Mouse (Mus musculus): ENCODE measurements around the gene Ercc4. TPM values are rescaled to one million over a fixed set of nuclear protein-coding genes. Genes with fewer than 3 reads are reported as not detected.

Ercc4 gene
- total and polyA plus RNA-seq, 2 experiments from 2014 or later, result 12.7 to 14.1 TPM

- no peak for TF ChIP-seq CTCF (IDR thresholded peaks at IDR 0.05; ENCODE audit: low read depth)
- DNase-seq (ENCODE audit: low spot score) (no peak), ATAC-seq (no peak)
- Histone ChIP-seq H3K4me2 (ENCODE audit: low read depth, low read length) (no peak overlapping the region), H3K9me3 (ENCODE audit: low read length) (no peaks in the 10 kb centered on the region), H3K27me3 (ENCODE audit: insufficient read depth, low read length) (no peaks in the 10 kb centered on the region), H3K4me3 (ENCODE audit: low read length) (no peak overlapping the region), H3K4me1 (ENCODE audit: insufficient read depth, low read length) (no peaks in the 10 kb centered on the region), H3K36me3 (ENCODE audit: insufficient read depth, low read length) (peaks cover 23% of the 10 kb centered on the region), H3K9ac (replicated peaks; ENCODE audit: low read length) (no peak overlapping the region), H3K27ac (no peak overlapping the region)
- WGBS, result 88% methylated on average over 4 of the region's 4 CpGs
Measured at GRCm38 (mm10) chr16:13146231-13146630, 36.7 kb downstream of the Ercc4 start.

DNA sequence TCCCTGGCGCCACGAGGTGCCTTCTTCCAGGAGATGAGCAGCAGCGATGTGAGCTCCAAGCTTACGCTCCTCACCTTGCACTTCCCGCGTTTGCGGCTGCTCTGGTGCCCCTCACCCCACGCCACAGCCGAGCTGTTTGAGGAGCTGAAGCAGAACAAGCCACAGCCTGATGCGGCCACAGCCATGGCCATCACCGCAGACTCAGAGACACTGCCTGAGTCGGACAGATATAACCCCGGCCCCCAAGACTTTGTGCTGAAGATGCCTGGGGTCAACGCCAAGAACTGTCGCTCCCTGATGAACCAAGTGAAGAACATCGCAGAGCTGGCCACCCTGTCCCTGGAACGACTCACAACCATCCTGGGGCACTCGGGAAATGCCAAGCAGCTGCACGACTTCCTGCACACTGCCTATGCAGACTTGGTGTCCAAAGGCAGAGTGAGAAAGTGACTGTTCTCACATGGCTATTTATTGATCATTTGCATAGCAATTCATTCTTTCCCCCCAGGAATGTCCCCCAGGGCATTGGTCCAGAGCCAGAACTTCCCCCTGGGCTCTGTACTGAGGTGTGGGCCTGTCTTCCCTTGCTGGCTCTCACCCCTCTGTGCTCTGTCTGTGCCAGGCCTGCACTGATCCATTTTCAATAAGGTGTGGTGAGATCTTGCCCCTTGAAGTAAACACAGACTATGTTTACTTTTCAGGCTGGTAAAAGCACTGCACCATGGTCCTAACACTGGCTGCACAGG is 38.5 kb downstream of the Ercc4 start:
- Histone ChIP-seq H3K36me3 (ENCODE audit: insufficient read depth, low read length) (peaks cover 23% of the 10 kb centered on the region), H3K27ac (no peak overlapping the region), H3K9ac (replicated peaks; ENCODE audit: low read length) (no peak overlapping the region), H3K27me3 (ENCODE audit: insufficient read depth, low read length) (no peaks in the 10 kb centered on the region), H3K4me3 (ENCODE audit: low read length) (no peak overlapping the region), H3K4me2 (ENCODE audit: low read depth, low read length) (no peak overlapping the region), H3K9me3 (ENCODE audit: low read length) (no peaks in the 10 kb centered on the region), H3K4me1 (ENCODE audit: insufficient read depth, low read length) (no peaks in the 10 kb centered on the region)
- WGBS, result 84% methylated on average over 19 of the region's 19 CpGs
- TF ChIP-seq CTCF (IDR thresholded peaks at IDR 0.05; ENCODE audit: low read depth), result no peak
- ATAC-seq (no peak), DNase-seq (ENCODE audit: low spot score) (no peak)

GRCm38 (mm10) chr16:13149950-13150349 is 40.5 kb downstream of the Ercc4 start:
- Histone ChIP-seq H3K4me1 (ENCODE audit: insufficient read depth, low read length) (no peaks in the 10 kb centered on the region), H3K27me3 (ENCODE audit: insufficient read depth, low read length) (no peaks in the 10 kb centered on the region), H3K4me2 (ENCODE audit: low read depth, low read length) (no peak overlapping the region), H3K9me3 (ENCODE audit: low read length) (no peaks in the 10 kb centered on the region), H3K36me3 (ENCODE audit: insufficient read depth, low read length) (peaks cover 23% of the 10 kb centered on the region), H3K9ac (replicated peaks; ENCODE audit: low read length) (no peak overlapping the region), H3K4me3 (ENCODE audit: low read length) (no peak overlapping the region), H3K27ac (no peak overlapping the region)
- ATAC-seq, result no peak
- no peak for TF ChIP-seq CTCF (IDR thresholded peaks at IDR 0.05; ENCODE audit: low read depth)
- WGBS, result 90% methylated on average over 8 of the region's 8 CpGs
- DNase-seq (ENCODE audit: low spot score), result no peak

- no peaks in the 10 kb centered on the region for H3K4me1 ChIP-seq (ENCODE audit: insufficient read depth, low read length)
- no peaks in the 10 kb centered on the region for H3K27me3 ChIP-seq (ENCODE audit: insufficient read depth, low read length)
- no peaks in the 10 kb centered on the region for H3K9me3 ChIP-seq (ENCODE audit: low read length)
- no peak overlapping the region for H3K27ac ChIP-seq
- no peak overlapping the region for H3K4me3 ChIP-seq (ENCODE audit: low read length)
- no peak overlapping the region for H3K9ac ChIP-seq (replicated peaks; ENCODE audit: low read length)
- no peak overlapping the region for H3K4me2 ChIP-seq (ENCODE audit: low read depth, low read length)
- H3K36me3 ChIP-seq (ENCODE audit: insufficient read depth, low read length), result peaks cover 23% of the 10 kb centered on the region
- ATAC-seq, result no peak
- WGBS, result 76% methylated on average over 6 of the region's 6 CpGs
- no peak for TF ChIP-seq CTCF (IDR thresholded peaks at IDR 0.05; ENCODE audit: low read depth)
- DNase-seq (ENCODE audit: low spot score), result no peak
Measured at GRCm38 (mm10) chr16:13150790-13151189, 41.3 kb downstream of the Ercc4 start.

DNA sequence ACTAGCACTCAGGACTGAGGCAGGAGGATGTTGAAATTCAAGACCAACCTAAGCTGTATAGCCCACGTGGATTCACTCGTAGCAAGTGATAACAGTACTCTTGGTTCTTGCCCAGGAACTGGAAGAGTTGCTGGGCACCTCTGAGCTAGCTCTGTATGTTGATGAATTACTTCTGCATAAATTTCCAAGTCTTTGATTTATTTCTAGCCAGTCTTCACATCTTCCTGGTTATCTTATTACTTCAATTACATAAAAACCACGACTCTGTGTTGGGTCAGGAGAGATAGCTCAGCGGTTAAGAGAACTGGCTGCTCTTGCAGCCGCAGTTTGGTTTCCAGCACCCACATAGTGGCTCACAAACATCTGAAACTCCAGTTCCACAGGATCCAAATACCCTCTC is 43.0 kb downstream of the Ercc4 start:
- Histone ChIP-seq H3K27ac (no peak overlapping the region), H3K27me3 (ENCODE audit: insufficient read depth, low read length) (no peaks in the 10 kb centered on the region), H3K36me3 (ENCODE audit: insufficient read depth, low read length) (peaks cover 22% of the 10 kb centered on the region), H3K4me3 (ENCODE audit: low read length) (no peak overlapping the region), H3K4me1 (ENCODE audit: insufficient read depth, low read length) (no peaks in the 10 kb centered on the region), H3K9me3 (ENCODE audit: low read length) (no peaks in the 10 kb centered on the region), H3K4me2 (ENCODE audit: low read depth, low read length) (no peak overlapping the region), H3K9ac (replicated peaks; ENCODE audit: low read length) (no peak overlapping the region)
- TF ChIP-seq CTCF (IDR thresholded peaks at IDR 0.05; ENCODE audit: low read depth), result no peak
- no peak for ATAC-seq
- 91% methylated on average over 5 of the region's 5 CpGs for WGBS
- DNase-seq (ENCODE audit: low spot score), result no peak

DNA sequence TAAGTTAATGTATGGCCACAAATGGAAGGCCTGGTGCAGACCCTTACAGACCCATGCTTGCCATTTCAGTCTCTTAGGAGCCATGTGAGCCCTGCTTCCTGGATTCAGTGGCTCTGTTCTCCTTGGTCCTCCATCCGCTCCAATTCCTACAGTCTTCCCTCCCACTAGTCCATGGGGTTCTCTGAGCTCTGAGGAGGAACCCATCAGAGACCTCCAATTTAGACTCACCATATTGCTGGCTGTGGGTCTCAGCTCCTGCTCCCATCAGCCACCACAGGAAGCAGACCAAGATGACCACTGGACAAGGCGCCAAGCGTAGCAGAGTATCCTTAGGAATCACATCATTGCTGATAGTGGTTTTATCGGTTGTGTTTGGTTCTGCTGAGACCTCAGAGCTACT is 43.7 kb downstream of the Ercc4 start:
- Histone ChIP-seq H3K4me1 (ENCODE audit: insufficient read depth, low read length) (no peaks in the 10 kb centered on the region), H3K27me3 (ENCODE audit: insufficient read depth, low read length) (no peaks in the 10 kb centered on the region), H3K9ac (replicated peaks; ENCODE audit: low read length) (no peak overlapping the region), H3K4me3 (ENCODE audit: low read length) (no peak overlapping the region), H3K36me3 (ENCODE audit: insufficient read depth, low read length) (peaks cover 15% of the 10 kb centered on the region), H3K4me2 (ENCODE audit: low read depth, low read length) (no peak overlapping the region), H3K27ac (no peak overlapping the region), H3K9me3 (ENCODE audit: low read length) (no peaks in the 10 kb centered on the region)
- WGBS, result 97% methylated on average over 4 of the region's 4 CpGs
- no peak for DNase-seq (ENCODE audit: low spot score)
- TF ChIP-seq CTCF (IDR thresholded peaks at IDR 0.05; ENCODE audit: low read depth), result no peak
- no peak for ATAC-seq

DNA sequence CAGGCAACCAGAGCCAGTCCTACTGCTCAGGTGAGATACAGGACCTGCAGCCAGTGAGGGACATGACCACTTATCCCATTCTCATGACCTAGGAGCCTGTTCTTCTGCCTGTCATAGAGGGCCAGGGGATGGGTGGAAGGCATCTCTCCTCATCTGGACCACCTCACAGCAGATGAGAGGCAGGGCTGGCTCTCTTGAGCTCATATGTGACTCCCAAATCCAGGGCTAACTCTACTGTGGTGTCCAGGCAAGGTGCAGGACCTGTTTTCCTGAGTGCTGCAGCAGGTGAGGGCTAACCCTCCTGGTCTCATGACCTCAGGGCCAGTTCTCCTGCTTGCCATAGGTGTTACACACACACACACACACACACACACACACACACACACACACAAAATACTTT is 44.9 kb downstream of the Ercc4 start:
- Histone ChIP-seq H3K27me3 (ENCODE audit: insufficient read depth, low read length) (no peaks in the 10 kb centered on the region), H3K9me3 (ENCODE audit: low read length) (no peaks in the 10 kb centered on the region), H3K4me1 (ENCODE audit: insufficient read depth, low read length) (peaks cover 10% of the 10 kb centered on the region), H3K27ac (no peak overlapping the region), H3K4me3 (ENCODE audit: low read length) (no peak overlapping the region), H3K36me3 (ENCODE audit: insufficient read depth, low read length) (peaks cover 5% of the 10 kb centered on the region; the same call in 1 of the 2 replicates), H3K9ac (replicated peaks; ENCODE audit: low read length) (no peak overlapping the region), H3K4me2 (ENCODE audit: low read depth, low read length) (no peak overlapping the region)
- TF ChIP-seq CTCF (IDR thresholded peaks at IDR 0.05; ENCODE audit: low read depth), result no peak
- ATAC-seq, result no peak
- DNase-seq (ENCODE audit: low spot score), result no peak
